Mouse (Mus musculus) adrenal gland, postnatal 10 days (tissue): ENCODE results near the gene Kctd19. TPM values are rescaled to one million over a fixed set of nuclear protein-coding genes. Genes with fewer than 3 reads are reported as not detected.

Experiments used
- DNase-seq: peaks from one replicate; pipeline ENCODE4 v3.0.0; 2021; ENCODE audit warnings: mixed read lengths
- total RNA-seq, 2 experiments: library from RNA; stranded (reverse); gene quantifications; 2 replicates each; pipeline ENCODE4 v1.2.3; 2021

The Kctd19 gene
- total RNA-seq, 2 experiments from 2014 or later, result 0.15 to 0.33 TPM

DNA sequence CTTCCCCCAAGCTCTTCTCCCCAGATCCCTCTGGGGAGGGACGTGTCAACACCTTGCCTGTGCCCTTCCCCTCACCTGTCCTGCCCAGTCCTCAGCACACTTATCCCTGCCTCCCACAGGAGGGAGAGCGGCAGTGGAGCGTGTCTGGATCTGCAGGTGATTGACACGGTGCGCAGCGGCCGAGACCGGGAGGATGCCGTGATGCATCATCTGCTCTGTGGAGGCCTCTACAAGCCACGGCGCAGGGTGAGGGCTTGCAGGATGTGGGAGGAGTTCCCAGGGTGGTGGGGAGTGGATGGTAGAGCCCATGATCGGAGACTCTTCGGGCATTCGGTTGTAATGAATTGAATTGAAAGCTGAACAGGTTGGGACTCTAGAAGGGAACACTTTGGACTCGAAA is 54.1 kb downstream of the Kctd19 start:
- no peak for DNase-seq

DNA sequence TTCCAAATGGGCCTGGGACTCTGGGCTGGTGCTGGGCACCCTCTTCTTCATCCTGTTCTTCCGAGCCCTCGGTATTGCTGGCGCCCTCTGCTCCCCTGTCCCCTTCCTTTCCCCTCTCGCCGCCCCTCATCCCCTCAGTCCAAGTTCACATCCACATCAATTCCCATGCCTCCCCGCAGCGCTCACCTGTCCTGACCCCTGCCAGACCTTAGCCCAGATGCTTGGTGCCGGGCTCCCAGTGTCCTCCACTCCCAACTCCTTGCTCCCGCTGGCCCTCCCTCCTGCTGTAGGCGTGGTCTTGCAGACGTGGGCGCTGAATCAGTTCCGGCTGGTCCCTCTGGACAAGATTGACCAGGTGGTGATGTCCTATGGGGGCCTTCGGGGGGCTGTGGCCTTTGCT is 56.6 kb downstream of the Kctd19 start:
- no peak for DNase-seq

DNA sequence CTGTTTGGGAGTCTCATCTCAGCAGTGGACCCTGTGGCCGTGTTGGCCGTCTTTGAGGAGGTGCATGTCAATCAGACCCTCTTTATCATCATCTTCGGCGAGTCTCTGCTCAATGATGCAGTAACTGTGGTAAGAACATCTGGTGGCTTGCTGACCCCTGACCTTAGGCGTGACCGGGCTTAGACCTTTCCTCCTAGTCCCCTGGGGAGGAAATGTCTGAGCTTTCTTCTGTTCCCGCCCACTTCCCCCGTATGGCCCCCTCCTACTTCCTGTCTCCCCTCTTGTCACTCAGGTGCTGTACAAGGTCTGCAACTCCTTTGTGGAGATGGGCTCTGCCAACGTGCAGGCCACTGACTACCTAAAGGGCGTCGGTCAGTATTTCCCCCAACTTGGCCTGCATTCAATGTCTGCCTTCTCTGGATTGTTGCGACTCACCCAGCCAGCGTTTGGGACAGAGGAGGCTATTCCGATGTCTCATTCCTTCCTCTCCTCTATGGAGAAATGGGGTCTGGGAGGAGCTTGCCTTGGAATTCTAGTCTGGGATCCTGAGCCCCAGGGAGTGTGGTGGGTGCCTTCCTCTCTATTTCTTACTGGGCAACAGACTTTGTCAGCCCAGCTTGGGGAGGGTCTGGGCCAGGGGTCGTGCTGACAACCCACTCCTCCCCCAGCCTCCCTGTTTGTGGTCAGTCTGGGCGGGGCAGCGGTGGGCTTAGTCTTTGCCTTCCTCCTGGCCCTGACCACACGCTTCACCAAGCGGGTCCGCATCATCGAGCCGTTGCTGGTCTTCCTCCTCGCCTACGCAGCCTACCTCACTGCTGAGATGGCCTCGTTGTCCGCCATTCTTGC is 57.9 kb downstream of the Kctd19 start:
- DNase-seq, result no peak

DNA sequence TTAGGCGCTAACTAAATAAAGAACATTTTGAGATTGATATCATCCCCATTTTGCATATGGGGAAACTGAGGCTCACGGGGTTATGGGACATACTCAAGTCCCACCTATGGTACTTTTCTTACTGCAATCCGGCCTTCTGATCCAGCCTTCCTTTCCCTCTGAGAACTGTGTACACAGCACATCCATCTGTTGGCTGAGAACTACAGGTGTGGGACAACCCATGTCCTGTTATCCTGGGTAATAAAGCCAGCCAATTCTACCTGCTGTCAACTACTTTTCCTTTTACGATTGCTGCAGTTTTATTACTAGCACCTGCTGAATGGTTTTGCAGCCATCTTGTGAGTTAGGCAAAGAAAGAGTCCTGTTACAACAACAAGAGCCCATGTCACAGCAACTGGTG is 58.8 kb downstream of the Kctd19 start:
- DNase-seq, result no peak

DNA sequence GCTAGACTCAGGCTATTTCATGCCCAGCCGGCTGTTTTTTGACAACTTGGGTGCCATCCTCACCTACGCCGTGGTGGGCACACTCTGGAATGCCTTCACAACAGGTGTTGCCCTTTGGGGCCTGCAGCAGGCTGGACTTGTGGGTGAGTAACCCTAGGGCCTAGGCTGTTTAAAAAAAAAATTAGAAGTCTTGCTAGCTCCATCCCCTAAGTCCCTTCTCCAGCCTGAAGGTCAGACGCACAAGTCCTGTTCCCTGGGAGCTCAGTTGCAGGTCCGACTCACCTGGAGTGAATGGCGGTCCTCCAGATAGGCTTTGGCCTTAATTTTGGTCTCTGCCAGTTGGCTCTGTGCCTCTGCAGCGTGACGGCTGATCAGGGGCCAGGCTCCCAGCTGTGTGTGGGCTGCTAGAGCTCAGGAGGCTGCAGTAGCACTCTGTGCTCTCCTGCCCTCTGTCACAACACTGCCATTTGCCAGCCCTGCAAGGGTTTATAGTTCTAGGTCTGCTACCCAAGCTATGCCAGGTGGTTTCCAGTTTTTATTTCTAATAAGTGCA is 59.6 kb downstream of the Kctd19 start:
- no peak for DNase-seq

DNA sequence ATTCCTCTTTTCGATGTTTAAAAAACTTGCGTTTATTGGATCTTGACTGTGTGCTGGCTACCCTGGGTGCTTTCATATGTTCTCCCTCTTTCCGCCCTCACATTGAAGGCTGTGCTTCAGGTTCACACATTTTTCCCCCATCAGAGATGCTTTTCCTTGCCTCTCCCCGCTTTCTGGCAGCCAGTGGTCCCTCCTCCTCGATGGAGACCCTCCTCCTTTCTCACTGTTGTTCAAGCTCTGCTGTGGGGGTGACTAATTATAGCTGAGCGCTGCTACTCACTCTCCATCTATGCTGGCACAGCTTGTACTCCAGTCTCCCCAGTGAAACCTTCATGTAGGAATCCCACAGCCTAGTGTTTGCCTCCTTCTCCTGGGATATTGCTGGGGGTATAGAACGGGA is 63.1 kb downstream of the Kctd19 start:
- DNase-seq, result no peak

DNA sequence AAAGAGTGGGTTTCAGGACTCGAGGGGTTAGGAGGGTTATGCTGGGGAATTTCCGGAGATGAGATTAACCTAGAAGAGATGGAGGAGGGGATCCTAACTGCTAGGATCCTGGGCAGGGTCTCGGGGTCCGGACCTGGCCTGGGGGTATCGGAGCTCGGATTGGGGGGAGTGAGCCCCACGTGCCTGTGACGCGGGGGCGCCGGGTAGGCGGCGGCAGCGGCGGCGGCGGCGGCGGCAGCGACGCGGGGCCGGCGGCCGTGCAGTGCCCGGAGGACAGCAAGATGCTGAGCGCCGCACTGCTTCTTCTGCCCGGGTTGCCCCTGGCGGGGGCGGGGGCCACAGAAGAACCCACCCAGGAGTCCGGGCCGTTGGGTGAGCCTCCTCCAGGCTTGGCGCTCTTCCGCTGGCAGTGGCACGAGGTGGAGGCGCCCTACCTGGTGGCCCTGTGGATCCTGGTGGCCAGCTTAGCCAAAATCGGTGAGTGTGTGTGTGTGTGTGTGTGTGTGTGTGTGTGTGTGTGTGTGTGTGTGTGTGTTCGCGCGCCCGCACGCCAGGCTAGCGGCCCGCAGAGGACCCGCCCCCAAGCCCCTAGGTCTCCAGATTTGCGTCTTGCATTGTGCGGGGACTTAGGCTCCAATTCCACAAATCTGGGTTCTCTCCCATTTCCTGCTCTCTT is 64.1 kb downstream of the Kctd19 start:
- DNase-seq, result peak; percentile 46

DNA sequence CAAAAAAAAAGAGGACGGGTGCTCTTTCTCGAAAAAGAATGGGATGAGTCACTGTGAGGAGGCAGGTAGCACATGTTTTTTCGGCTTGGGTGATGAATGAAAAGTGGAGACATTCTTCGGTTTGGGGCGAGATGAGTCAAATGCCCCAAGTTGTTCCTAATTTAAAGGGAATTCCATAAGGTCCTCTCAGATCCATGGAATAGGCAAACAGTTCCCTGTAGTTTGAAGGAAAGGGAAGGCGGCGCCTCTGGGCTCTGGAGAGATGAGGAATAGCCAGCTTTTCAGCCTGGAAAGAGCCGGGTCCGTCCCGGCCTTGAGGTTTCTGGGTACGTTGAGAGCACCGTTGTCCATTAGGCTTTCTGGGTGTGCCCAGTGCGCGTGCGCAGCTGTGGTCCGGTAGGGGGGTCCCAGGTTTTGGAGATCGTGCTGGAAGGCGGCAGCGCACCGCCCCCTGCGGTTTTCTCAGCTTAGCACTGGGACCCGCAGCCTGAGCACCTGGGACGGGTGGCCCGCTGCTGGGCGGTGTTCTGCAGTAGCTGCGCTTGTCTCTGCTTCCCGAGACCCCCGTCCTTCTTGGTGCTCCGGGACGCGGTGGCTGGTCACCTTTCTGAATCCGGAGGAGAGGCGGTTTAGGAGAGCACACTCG is 64.7 kb downstream of the Kctd19 start, which contains the start of gene Slc9a5:
Gene Slc9a5 (plus strand): TSS at position 394 of the 646 bp plus-strand sequence.
- peak; percentile 61 for DNase-seq

DNA sequence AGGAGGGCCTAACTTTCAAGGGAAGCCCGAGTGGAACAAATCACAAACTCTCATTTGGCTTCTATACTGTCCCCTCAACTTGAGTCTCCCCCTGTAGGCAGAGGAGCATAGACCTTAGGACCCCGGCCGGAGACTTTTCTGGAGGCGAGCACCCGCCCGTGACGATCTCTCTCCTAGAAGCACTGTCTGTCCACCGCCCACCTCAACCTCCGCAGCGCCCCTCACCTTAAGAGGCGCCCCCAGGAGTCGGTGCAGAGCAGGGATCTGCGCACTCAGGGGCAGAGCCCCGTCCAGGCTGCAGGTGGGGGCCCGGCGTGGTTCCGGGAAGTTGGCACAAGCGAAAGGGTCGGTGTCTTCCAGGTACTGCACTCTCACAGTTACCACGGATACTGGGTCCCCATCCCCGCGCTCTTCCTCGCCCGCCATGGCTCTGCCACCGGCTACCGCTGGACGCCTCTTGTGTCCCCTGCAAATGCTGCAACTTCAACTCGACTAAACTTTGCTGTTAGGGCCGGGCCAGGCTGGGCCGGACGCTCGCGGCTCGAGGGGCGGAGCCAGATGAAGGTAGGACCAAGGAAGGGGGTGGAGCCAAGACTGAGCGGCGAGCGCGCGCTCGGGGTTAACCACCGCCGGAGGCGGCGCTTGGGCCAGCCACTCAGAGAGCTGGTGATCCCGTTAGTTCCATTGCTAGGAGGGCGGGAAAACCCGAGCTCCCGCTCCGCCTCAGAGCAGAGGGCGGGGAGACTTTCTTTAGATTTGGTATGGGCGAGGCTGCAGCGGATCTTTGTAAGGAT is 65.7 kb downstream of the Kctd19 start, which contains the start of gene Fhod1:
Gene Fhod1 (minus strand): TSS at position 526 of the 794 bp plus-strand sequence.
- DNase-seq, result peak; percentile 96

DNA sequence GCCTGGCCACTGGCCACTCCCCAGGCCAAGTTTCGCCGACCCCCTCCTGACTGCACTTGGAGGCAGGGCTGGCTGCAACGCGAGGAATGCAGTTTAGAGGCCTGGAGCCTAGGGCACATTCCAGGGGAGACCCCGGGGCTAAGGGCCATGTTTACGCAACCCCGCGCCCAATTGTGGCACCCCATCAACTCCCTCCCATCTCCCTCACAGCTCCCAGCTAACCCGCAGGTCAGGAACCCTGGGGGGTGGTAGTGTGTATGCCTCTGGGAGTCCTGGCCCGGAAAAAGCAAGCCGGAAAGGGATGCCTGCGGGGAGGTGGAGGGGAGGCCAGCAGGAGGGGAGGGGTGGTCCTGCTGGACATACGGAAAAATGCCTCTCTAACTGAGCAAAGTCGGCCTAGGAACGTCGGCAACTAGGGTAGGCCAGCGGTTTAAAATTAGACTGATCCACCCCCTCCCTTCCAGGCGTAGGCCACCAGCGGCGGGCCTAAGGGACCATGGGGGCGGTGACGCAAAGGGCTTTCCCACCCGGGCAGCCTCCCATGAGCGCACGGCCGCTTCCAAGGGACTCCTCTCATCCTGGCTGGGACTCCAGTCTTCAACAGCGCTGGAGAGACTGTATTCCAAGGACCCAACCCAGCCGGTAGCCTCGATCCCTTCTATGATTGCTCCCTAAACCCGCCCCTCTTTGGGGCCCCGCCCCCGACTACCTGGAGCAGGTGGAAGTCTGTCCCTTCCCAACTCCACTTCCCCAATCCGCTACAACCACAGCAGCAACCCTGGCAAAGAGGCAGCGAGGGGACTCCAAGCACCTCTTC is 66.5 kb downstream of the Kctd19 start:
- peak; percentile 81 for DNase-seq

DNA sequence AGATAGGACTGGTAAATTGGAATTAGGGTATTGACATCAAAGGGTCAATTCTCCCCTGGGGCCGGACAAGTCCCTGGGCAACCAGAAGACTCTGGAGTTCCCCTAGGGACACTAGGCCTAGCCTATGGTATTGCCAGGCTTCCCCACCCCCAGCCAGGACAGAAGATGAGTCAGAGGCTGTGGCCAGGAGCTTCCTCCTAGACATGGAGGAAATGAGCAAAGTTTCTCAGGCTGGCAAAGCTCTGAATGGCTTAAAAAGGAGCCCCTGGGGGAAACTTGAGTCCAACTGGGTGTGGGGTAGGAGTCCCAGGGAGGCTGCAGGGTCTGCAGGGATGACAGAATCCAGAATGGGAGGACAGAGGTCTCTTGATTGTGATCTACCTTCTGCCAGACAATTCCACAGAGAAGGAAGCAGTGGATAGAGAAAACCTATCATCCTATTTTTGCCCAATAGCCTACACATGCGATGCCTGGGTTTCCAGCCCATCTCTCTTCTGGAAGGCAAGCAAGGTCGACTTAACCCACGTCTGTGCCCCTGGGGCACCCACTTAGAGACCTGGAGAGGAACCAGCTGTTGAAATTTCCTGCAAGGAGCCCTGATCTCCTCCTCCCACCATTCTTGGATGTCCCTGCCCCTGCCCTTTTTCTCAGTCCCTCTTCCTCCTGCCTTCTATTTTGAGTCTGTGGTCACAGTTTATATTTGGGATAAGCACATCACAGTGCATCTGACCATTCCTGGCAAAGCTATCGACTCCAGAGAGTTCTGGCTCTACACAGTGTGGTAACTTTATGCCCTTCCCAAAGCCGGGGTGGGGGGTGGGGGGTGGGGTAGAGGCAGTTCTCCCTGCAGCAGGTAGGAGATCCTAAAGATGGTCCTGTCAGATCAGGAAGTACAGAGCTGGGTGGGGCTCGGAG is 68.0 kb downstream of the Kctd19 start:
- DNase-seq, result peak; percentile 66

DNA sequence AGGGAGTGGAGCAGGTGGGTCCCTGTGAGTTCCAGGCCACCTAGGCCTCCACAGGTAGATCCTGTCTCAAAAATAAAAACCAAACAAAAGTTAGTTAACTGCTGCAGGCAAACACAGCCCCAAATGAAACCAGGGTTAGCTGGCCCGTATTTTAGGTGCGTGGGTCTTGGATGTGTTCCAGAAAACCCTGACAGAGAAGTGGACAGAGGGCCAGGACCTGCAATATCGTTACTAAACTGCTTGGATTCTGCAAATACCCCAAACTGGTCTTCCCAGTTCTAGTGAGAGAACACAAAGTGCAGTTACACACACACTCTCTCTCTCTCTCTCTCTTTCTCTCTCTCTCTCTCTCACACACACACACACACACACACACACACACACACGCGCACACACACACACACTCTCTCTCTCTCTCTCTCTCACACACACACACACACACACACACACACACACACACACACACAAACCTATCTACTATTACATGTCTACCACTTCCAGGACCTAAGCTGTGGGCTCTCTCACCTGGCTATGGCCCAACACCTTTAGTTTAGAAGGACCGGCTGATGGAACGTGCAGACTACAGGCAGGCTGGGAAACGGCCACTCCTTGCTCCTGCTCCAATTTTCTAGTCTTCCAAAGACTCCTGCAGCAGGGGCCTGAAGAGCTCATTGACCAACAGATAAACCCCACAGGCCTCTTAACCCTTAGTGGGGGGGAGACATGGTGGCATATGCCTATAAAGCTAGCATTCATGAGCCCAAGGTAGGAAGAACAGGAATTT is 69.3 kb downstream of the Kctd19 start:
- no peak for DNase-seq

DNA sequence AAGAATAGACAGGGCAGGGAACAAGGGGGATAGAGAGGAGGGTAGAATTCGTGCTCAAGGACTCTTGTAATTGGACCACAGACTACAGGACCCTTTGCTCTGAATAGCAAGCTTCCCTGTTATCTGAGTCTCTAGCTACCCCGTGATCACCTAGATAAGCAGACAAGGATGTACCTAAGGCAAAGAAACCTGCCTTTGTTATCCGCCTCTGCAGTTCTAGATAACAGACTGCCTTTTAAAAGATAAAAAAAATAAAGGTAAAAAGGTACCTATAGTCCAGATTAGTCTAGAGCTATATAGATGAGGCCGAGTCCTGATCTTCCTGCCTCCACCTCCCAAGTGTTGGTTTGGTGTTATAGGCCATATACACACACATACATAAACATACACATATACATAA is 70.5 kb downstream of the Kctd19 start:
- no peak for DNase-seq

DNA sequence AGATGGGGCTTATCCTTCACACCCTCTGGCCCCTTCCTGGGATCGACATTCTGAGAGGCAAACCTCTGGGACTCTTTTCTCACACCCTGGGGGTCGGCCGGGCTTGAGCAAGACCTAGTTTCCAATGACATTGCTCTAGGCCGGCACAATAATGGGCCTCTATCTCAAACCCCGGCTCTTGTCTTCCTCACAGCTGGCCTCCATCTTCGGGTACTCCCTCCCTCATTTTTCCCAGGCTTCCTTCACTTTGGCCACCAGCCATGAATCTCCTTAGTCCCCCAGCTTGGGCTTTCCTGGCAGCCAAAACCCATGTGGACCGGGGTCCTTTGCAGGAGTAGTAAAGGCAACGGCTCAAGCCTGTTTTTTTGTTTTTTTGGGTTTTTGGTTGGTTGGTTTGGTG is 71.9 kb downstream of the Kctd19 start:
- no peak for DNase-seq

DNA sequence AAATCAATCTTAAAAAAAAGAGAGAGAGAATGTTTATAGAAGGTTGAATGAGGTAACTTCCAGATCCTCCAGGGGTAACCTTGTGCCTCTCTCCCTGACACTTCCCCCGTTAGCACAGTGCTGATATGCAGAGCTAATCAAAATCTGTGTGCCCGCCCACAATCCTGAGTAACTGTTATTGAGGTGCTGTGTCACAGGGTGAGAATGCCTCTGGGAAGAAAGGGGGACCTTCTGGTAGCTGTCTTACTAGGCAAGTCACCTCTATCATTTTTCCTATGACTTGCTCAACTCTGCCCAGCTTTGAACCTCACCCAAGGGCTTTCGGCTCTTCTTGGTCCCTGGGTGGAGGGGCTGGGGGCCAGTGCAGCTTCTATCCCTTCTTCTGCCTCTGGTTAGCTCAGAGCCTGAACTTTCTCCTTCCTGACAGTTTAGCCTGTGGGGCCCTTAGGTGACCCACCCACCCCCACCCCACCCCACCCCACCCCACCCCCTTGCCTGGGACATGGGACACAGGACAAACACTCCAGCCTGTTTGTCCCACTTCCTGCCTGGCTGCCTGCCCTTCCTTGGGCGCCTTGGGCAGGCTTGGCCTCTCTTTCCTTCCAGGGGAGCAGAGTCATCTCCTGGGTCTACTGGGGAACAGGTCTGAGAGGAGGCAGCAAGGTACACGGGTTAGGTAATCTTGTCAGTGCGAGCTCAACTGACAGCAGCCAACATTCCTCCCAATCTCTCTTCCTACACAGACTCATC is 73.2 kb downstream of the Kctd19 start:
- peak; percentile 49 for DNase-seq

DNA sequence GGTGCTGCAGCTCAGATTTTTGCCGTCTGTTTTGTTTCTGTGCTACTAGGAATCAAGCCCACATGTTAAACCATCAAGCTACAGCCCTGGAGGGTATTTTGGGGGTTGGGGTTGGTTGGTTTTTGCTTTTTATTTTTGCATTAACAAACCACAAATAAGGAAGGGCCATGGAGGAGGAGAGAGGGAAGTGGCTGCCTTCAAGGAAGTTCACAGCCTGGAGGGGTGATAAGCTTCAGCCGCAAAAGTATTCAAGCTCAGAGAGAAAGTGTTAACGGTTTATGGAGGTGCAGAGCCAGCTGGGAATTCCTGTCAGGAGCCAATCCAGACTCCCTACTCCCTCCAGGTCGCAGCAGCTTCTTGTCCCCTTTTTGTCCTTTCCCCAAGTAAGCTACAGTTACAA is 74.3 kb downstream of the Kctd19 start:
- DNase-seq, result no peak

DNA sequence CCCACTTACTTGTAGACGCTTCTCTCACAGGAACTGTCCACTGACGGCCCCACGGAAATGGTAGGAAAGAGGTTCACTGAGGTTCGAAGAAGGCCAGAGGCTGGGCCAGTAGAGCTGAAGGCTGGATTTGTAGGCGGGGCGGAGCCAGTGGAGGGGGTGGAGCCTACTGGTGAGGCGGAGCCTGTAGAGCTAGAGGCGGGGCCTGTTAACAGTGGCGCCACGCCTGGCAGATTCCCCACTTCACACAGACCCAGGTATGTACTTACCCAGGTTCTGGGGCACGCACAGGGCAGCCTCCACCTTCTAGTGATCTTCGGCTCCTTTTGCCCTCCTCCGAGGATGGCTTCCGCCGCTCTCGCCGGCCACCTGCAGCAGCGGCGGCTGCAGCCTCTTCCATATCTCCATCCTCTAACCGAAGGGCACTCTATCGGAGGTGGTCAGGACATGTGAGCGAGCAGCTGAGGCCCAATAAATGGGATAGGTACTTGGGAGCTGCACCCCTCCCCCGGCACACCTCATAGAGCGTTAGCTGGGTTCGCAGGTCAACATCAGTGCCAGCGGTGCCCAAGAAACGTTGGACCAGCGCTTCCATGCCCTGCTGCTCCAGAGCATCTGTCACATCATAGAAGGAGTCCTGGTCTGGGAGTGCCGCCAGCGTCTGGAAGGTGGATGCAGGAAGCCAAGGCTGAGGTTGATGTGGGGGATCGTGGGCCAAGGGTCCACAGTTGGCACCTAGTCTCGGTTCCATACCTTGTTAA is 76.8 kb downstream of the Kctd19 start:
- no peak for DNase-seq
